Mouse (Mus musculus) heart, postnatal 0 days (tissue): ENCODE data around the gene Ttc23. TPM values are rescaled to one million over a fixed set of nuclear protein-coding genes. Genes with fewer than 3 reads are reported as not detected.

Experiments used
- ATAC-seq: fragments of 200-750 bp; cut with Nextera tagmentation; 2 replicates; pipeline ENCODE4 v1.8.0; 2017; ENCODE audit warnings: low read depth, moderate number of reproducible peaks, moderate library complexity; ENCODE audit not compliant: insufficient read depth
- DNase-seq: peaks from one replicate; pipeline ENCODE4 v3.0.0-alpha.2; 2016; ENCODE audit warnings: low spot score
- H3K27ac ChIP-seq: fragments of 300-500 bp; sonication (generic); 2 replicates; pipeline ENCODE4 v1.5.1; 2014; ENCODE audit warnings: low read depth, mild to moderate bottlenecking
- H3K27me3 ChIP-seq: fragments of 300-500 bp; sonication (generic); 2 replicates; pipeline ENCODE4 v1.6.1; 2014; ENCODE audit warnings: low read length, mixed read lengths; ENCODE audit not compliant: control insufficient read depth, insufficient read depth
- H3K36me3 ChIP-seq: fragments of 300-500 bp; sonication (generic); replicated peaks from 2 replicates; pipeline ENCODE4 v1.6.1; 2014; ENCODE audit warnings: low read length, mixed read lengths; ENCODE audit not compliant: control insufficient read depth, insufficient read depth
- H3K4me1 ChIP-seq: fragments of 300-500 bp; sonication (generic); 2 replicates; pipeline ENCODE4 v1.6.1; 2014; ENCODE audit warnings: antibody characterized with exemption; ENCODE audit not compliant: control insufficient read depth, insufficient read depth
- H3K4me2 ChIP-seq: fragments of 300-500 bp; sonication (generic); 2 replicates; pipeline ENCODE4 v1.6.1; 2014; ENCODE audit warnings: low read depth, mild to moderate bottlenecking, low read length, moderate library complexity
- H3K4me3 ChIP-seq: fragments of 300-500 bp; sonication (generic); 2 replicates; pipeline ENCODE4 v1.5.1; 2014; ENCODE audit warnings: low read depth, low read length
- H3K9ac ChIP-seq: fragments of 300-500 bp; sonication (generic); replicated peaks from 2 replicates; pipeline ENCODE4 v1.6.1; 2014; ENCODE audit warnings: low read depth, low read length, mixed read lengths
- H3K9me3 ChIP-seq: fragments of 300-500 bp; sonication (generic); replicated peaks from 2 replicates; pipeline ENCODE4 v1.6.1; 2016; ENCODE audit warnings: low read length; ENCODE audit not compliant: control insufficient read depth
- CTCF ChIP-seq: IDR thresholded peaks from 2 replicates; pipeline ENCODE4 v1.5.1; 2016; ENCODE audit warnings: antibody characterized with exemption, control low read depth, low read depth
- EP300 ChIP-seq: IDR thresholded peaks from 2 replicates; pipeline ENCODE4 v1.6.1; 2016; ENCODE audit warnings: antibody characterized with exemption, low read depth
- WGBS: fragments of 180-500 bp; shearing (Covaris S2); extraction: QIAGEN DNeasy Blood & Tissue Kit; methylation state at CpG from one replicate; pipeline ENCODE4 v1.1.7; 2014; 5-methylcytosine and 5-hydroxymethylcytosine counted together
- polyA plus RNA-seq: library from polyadenylated mRNA; unstranded; fragments of >200 nt; fragmentation: Nextera tagmentation; extraction: Ambion mirVana; gene quantifications from 2 replicates; pipeline ENCODE4 v1.2.1, GENCODE M21; 2015
- total RNA-seq: library from RNA; depleted of rRNA; stranded (reverse); fragments of >200 nt; gene quantifications from 2 replicates; pipeline ENCODE4 v1.2.3, GENCODE M21; 2014; ENCODE audit warnings: low replicate concordance

Ttc23 gene
- total and polyA plus RNA-seq, 2 experiments from 2014 or later: 12.7 to 16.4 TPM

DNA sequence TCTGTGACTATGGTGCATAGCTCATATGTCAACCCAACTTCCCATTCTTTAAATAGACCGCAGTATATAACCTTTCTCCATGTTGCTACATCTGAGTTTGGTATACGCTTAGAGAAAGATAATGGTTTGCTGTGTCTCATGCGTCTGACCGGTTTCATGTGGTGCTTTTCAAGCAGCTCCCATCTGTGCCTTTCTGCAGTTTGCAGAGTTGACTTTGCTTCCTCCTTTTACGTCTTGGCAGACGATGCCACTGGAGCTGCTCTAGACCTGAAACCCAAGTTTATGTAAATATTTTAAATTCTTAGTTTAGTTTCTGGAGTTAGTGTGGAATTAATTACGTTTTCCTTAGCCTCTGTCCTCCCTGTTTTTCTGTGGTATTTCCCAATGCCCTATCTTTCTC, 7.5 kb downstream of the Ttc23 start:
- 84% methylated on average over 7 of the region's 7 CpGs for WGBS
- TF ChIP-seq CTCF (no peak), EP300 (no peak)
- Histone ChIP-seq H3K4me2 (no peak overlapping the region), H3K36me3 (no peaks in the 10 kb centered on the region), H3K27ac (no peak overlapping the region), H3K9me3 (no peaks in the 10 kb centered on the region), H3K27me3 (no peaks in the 10 kb centered on the region), H3K9ac (no peak overlapping the region), H3K4me1 (no peaks in the 10 kb centered on the region), H3K4me3 (no peak overlapping the region)
- DNase-seq (no peak), ATAC-seq (no peak)

DNA sequence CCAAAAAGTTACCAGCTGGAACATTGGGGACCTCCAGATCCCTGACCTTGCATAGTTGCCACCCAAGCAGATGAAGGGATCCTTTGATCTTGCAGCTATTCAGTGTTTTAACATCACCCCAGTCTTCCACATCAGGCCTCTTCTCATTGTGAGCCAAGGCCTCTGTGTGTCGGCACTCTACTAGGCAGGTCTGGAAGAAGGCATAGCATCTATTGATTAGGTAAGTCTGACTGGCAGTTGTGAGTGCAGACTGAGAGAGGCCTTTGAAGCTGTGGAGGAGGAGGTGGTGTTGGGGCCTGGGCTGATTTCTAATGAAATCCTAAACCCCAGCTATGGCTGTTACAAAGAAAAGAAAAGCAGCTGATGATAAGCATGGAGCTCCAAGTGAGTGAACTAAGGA, 8.0 kb downstream of the Ttc23 start:
- Histone ChIP-seq H3K4me1 (no peaks in the 10 kb centered on the region), H3K9ac (no peak overlapping the region), H3K27me3 (no peaks in the 10 kb centered on the region), H3K4me3 (no peak overlapping the region), H3K27ac (no peak overlapping the region), H3K36me3 (no peaks in the 10 kb centered on the region), H3K9me3 (no peaks in the 10 kb centered on the region), H3K4me2 (no peak overlapping the region)
- no peak for ATAC-seq
- 28% methylated on average over 1 of the region's 1 CpGs for WGBS
- no peak for DNase-seq
- TF ChIP-seq CTCF (no peak), EP300 (no peak)

DNA sequence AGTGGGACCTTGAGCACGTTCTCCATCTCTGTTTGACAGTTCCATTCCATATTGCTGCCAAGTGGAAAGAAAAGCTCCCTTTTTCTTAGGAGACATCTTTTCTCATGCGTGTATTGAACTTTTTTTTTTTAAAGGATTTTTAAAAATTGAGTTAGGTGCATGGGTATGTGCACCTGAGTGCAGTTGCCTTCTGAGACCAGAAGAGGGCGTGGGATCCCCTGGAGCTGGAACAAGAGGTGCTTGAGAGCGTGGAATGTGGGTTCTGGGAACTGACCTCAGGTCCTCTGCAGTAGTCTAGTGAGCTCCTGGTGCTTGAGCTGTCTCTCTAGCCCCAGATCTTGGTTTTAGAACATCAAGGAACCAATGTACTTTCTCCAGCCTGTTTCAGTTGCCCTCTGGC, 10.9 kb downstream of the Ttc23 start:
- TF ChIP-seq EP300: no peak
- TF ChIP-seq CTCF: no peak
- Histone ChIP-seq H3K9ac (no peak overlapping the region), H3K36me3 (0 out of 2 replicates have a peak, but pooled peaks cover 8% of the 10 kb centered on the region), H3K4me2 (no peak overlapping the region), H3K27ac (no peak overlapping the region), H3K4me1 (no peaks in the 10 kb centered on the region), H3K4me3 (no peak overlapping the region), H3K9me3 (no peaks in the 10 kb centered on the region), H3K27me3 (no peaks in the 10 kb centered on the region)
- ATAC-seq (no peak), DNase-seq (no peak)
- 83% methylated on average over 4 of the region's 4 CpGs for WGBS

GRCm38 (mm10) chr7:67662424-67662823, 15.2 kb downstream of the Ttc23 start:
- no peaks in the 10 kb centered on the region for H3K4me1 ChIP-seq
- H3K4me3 ChIP-seq: no peak overlapping the region
- peaks cover 25% of the 10 kb centered on the region for H3K36me3 ChIP-seq
- ATAC-seq (no peak), DNase-seq (no peak)
- no peak overlapping the region for H3K4me2 ChIP-seq
- 66% methylated on average over 5 of the region's 5 CpGs for WGBS
- no peak overlapping the region for H3K9ac ChIP-seq
- no peaks in the 10 kb centered on the region for H3K9me3 ChIP-seq
- TF ChIP-seq CTCF (no peak), EP300 (no peak)
- H3K27me3 ChIP-seq: no peaks in the 10 kb centered on the region
- H3K27ac ChIP-seq: no peak overlapping the region

DNA sequence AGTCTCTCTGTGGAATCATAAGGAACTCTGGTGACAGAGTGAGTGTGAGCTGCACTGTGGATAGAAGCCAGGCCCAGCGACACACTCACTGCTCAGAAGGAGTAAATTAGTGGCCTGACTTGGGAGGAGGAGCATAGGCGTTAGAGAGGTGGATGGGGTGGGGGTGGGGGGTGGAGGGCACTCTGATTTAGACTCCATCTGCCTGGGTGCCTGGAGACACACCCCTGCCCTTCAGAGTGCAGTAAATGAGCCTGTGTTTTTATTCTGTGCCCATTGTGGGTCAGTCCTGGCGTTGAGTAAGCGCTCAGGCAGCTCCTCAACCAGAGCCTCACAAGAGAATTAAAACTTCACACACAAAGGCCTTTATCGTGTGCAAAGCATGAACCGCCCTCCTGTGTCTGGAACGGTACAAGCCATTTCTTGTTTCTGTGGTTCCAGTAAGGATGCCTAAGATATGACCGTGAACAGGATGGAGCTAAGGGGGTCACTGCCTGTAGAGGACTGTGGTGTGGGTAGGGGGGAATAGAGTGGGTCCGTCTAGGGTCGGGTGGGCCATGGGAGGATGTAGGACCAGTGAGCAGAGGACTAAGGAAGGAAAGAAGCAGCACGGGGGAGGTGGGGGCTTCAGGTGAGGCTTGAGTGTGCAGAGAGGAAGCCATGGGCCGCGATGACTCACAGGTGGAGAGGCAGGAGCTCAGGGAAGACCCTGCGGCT, 16.9 kb downstream of the Ttc23 start:
- H3K4me1 ChIP-seq: no peaks in the 10 kb centered on the region
- H3K9me3 ChIP-seq: no peaks in the 10 kb centered on the region
- no peak overlapping the region for H3K4me3 ChIP-seq
- H3K27ac ChIP-seq: no peak overlapping the region
- no peak overlapping the region for H3K9ac ChIP-seq
- DNase-seq (no peak), ATAC-seq (no peak)
- H3K4me2 ChIP-seq: no peak overlapping the region
- H3K27me3 ChIP-seq: no peaks in the 10 kb centered on the region
- TF ChIP-seq EP300 (no peak), CTCF (no peak)
- H3K36me3 ChIP-seq: peaks cover 32% of the 10 kb centered on the region
- WGBS: 81% methylated on average over 14 of the region's 14 CpGs

DNA sequence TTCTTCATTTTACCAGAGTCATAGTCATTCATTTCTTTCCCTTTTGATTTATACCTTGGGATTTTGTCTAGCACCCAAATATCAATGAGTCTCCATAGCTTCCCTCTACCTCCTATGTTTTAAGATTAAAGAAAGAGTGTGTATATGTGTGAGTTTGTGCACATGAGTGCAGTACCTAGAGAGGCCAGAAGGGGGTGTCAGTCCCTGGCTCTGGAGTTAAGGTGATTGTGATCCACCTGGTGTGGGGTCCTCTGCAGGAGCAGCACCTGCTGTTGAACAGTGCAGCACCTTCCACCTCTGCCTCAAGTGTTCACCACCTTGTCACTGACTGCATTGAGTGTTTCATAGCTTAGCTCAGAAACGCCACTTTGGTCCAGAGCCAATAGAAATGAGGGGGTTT, 23.8 kb downstream of the Ttc23 start:
- peaks cover 23% of the 10 kb centered on the region for H3K36me3 ChIP-seq
- 87% methylated on average over 1 of the region's 1 CpGs for WGBS
- no peak overlapping the region for H3K4me3 ChIP-seq
- no peaks in the 10 kb centered on the region for H3K9me3 ChIP-seq
- no peak for TF ChIP-seq EP300
- TF ChIP-seq CTCF: peak; percentile 23; the same call in 1 of the 2 replicates
- H3K27me3 ChIP-seq: no peaks in the 10 kb centered on the region
- H3K4me2 ChIP-seq: no peak overlapping the region
- no peak overlapping the region for H3K9ac ChIP-seq
- DNase-seq (no peak), ATAC-seq (no peak)
- no peak overlapping the region for H3K27ac ChIP-seq
- H3K4me1 ChIP-seq: peaks cover 7% of the 10 kb centered on the region; the same call in 1 of the 2 replicates
